Mouse (Mus musculus) testis, adult 2 months (tissue): ENCODE measurements around the gene Gpr34.

Experiments
- CTCF ChIP-seq: fragments of 200-500 bp; IDR thresholded peaks from 2 replicates; pipeline ENCODE4 v1.5.1; 2012; ENCODE audit warnings: low read depth, mild to moderate bottlenecking, inconsistent platforms, low read length, moderate library complexity; ENCODE audit not compliant: control insufficient read depth, insufficient read depth, insufficient replicate concordance
- POLR2A ChIP-seq: fragments of 200-500 bp; IDR thresholded peaks from 2 replicates; pipeline ENCODE4 v1.6.1; 2012; ENCODE audit warnings: low read depth, mild to moderate bottlenecking, inconsistent platforms, low read length, moderate library complexity; ENCODE audit not compliant: control insufficient read depth

GRCm38 (mm10) chrX:13607752-13608151, 24.1 kb upstream of the Gpr34 start:
- TF ChIP-seq POLR2A (no peak), CTCF (no peak)
